Mouse (Mus musculus) MEL-GATA-1-ER (cell line): Measurements from ENCODE around the gene Tesc.

ENCODE experiments used
- DNase-seq: peaks from one replicate; pipeline ENCODE4 v3.0.0-alpha.2; 2012; ENCODE audit warnings: low read depth; ENCODE audit errors: extremely low read depth

The Tesc gene

DNA sequence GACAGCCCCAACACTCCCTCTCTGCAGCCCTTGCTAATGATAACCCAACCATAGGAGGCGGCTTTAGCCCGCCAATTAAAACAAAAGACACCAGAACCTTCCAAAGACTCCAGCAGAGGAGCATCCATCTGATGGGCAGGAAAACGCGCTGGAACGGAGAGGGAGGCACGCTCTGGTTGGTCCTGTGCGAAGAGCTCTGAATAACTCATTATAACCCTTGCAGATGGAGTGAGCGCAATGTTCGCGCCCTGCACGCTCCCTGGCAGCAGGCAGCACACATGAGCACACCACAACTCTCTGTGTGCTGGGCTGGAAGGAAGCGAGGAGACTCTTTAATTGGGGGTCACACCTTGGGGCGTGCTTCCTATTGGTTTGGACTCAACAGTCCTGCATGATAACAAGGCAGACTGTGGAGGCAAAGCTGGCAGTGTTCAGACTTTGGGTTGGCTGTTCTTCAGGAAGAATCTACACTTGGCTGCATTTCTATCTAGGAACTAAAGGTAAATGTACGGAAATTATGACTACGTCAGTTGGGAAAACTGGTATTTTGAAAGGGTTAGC, 45.8 kb downstream of the Tesc start:
- DNase-seq = no peak

DNA sequence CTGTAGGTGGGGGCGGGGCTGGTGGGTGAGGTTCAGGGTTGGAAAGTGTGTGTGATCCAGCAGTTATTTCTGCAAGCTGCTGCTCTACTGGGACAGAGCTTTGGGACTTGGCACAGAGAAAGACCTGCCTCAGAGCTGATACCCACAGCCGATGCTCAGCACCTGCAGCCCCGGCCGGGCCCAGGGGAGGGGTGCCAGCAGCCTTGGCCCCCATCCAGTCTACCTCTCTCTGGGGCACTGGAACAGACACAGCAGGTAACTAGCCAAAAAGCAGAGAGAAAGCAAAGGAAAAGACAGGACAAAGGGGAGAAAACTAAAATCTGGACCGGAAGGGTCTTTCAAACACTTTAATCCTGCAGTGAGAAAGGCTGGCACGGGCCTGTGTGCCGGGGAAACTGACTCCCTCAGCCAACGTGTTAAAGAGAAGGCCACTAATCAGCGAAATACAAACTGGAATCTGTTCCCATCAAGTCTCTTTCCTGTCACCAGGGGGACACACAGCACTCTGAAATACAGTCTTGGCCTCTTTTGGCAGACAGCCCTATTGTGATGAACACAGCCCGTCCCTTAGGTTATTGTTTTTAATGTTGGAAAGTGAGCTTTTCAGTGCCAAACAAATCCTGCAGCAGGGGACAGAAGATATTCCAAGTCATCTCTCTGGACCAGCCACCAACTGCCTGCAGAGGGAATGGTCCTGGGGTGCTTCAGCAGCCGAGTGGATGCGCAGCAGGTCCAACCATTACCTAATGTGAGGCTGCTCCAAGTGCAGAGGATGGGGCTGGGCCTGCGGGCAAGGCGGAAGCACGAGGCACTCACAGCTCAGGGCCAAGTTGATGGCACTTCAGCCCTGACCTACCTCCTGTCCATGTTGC, 49.4 kb downstream of the Tesc start:
- no peak for DNase-seq

- DNase-seq = no peak
These were observed 51.0 kb downstream of the Tesc start for GRCm38 (mm10) chr5:118078550-118078949.

DNA sequence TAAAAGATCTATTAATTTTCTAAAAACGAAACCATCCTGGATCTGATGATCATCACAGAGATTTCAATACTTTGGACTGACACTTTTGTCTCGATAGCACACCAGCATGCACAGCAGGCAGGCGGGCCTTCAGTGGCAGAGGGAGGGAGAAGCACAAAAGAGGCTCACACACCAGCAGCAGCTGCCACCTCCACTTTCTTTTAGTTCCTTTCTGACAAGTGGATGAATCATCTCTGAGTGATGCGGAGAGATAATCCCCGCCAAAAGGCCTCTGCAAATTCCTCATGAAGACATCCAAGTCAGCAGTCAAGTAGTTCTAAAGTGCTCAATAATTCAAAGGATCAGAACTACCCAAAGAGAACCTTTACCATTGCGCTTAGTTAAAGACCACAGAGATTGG, 51.8 kb downstream of the Tesc start:
- no peak for DNase-seq

DNA sequence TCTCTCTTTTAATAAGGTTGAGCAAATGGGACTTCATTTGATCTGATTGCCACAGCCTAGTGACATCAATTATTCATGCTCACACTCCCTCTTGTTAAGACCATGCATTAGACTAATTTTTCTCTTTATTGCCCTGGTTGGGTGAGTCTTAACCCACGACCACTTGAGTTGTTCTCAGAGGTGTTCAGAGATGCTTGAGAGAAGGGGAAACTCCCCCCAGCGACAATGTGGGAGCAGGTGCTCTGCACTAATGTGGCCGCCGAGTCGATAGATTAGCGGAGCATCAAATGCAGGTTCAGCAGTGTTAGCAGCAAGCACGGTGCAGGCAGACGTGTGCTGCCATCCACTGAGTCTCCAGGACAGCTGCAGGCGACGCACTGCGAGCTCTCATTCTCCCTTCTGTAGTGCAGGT, 52.3 kb downstream of the Tesc start:
- no peak for DNase-seq

DNA sequence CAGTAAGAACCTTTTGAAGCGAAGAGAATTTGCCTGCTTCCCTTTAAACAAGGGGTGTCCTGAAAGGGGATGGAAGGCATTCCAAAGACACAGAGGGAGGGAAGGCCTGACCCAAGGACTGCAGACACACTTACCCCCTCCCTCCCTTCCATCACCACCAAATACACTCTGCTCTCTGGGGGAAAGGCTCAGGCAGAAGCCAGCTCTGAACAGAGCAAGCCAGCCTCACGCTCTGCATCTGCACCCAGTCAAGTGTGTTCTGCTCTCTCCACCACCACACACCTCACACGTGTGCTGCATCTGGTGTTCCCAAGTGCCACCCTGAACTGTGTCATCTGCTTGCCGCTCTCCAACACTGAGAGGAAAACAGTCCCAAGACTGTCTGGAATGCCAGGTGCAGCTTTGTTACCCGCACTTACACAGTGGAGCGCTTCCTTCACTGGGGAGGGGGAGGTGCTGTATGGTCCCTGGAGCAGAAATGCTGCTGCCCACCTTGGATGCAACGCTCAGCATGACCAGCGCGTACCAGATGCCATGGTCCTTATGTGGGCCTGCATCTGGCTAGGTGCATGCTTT, 53.9 kb downstream of the Tesc start:
- DNase-seq = no peak

DNA sequence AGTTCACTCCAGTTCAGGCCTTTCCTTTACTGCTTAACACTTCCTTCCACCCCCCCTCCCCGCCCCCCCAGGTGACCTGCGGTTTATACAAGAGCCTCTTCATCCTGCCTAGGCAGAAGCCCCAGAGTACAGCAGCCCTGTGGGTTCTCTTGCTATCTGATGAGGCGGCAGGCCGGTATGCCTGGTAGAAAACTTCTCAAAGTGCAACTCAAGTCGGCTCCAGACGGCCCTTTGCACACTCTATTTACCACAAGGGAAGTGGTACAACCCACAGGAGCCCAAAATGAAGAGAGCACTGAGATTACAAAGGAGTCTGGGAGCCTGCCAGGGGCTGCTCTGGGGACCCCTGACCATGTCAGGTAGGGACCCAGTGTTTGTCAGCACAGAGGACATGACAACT, 54.5 kb downstream of the Tesc start:
- DNase-seq = no peak

- DNase-seq = no peak
These were observed 55.6 kb downstream of the Tesc start for GRCm38 (mm10) chr5:118083060-118083638.

- DNase-seq = no peak
These were observed 56.7 kb downstream of the Tesc start for GRCm38 (mm10) chr5:118084171-118084727.

- DNase-seq = no peak
These were observed 57.8 kb downstream of the Tesc start for GRCm38 (mm10) chr5:118085313-118085712.

DNA sequence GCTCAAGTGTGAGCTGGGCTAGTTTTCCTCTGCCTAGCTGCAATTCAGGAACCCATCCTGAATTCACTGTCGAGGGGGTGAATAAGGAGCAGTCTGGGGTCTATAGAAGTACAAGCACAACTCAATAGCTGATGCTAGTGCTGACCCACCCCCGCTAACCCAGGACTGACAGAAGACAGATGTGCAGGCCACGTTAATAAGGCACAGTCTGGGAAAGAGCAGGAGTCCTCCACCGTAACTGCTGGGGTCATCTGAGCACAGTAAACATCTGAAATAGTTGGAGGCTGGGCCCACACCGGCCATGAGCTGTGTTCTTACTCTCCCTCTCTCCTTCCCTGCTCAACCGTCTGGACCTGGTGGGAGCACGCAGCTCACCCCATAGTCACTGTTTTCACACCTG, 59.4 kb downstream of the Tesc start:
- no peak for DNase-seq

GRCm38 (mm10) chr5:118089102-118089501, 61.6 kb downstream of the Tesc start:
- no peak for DNase-seq

DNA sequence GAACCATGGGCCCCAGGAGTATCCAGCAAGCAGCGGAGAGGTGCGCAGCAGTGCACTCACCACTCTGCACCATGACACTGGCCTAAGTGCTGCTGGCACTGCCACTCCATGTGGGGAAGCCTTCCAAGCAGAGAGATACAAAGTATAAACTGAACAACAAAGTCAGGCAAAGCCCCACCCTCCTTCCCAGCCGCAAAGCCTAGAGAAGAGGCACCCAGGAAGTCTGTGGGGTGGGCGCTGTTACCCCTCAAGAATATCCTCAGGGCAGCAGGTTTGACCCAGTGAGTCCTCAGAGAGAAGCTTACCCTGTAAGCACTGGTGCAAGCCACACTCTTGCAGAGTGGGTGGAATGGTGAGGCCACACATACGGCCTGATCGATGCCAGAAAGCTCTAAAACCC, 62.6 kb downstream of the Tesc start:
- no peak for DNase-seq

- peak; percentile 20 for DNase-seq
These were observed 63.3 kb downstream of the Tesc start for GRCm38 (mm10) chr5:118090837-118091236.

DNA sequence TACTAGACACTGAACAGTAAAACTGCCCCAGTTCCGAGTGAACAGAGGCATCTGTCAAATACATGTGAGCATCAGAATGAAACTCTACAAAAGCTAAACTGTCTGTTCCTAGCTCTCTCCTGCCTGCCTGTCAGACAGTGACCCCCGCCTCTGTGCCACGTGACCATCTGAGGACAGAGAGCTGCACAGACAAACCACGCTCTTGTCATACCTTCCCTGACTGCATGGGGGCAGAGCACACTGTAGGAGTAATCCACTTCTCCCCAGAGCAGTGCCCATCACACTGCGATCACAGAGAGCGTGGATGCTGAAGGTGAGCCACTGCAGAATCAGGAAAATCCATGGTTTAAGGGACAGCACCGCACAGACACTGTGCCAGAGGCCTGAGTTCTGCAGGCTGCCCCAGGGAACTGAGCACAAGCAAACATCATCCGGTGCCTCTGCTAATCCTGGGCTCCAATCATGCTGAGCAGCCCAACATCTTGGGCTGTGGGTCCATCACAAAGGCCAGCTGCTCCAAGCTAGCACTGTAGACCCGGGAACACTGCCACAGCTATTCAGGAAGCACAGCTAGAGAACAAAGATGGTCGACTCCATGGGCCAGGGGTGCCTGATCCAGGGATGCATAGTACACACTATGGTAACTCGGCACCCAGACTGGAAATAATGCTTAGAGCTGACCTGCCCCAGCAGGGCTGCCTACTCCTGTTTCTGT, 65.9 kb downstream of the Tesc start:
- no peak for DNase-seq

- DNase-seq = no peak
These were observed 67.9 kb downstream of the Tesc start for GRCm38 (mm10) chr5:118095433-118095832.

GRCm38 (mm10) chr5:118095849-118096248, 68.3 kb downstream of the Tesc start:
- no peak for DNase-seq

DNA sequence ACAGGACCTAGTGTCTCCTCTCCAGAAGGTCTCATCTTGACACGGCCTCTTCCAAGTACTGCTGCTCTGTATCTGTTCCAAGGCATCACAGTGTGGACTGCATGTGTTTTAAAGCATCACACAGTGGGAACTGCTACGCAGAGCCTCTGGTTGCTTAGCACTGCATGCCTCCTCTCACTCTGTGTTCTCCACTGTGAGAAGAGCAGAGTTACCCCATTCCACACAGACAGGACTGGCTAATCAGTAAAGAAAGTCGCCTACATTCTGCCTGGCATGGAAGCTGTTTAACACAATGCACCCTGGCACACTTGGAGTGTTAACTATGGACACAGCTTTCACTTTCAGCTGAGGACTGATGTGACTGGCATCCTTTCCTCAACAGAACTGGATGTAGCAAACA, 68.8 kb downstream of the Tesc start:
- DNase-seq = no peak

DNA sequence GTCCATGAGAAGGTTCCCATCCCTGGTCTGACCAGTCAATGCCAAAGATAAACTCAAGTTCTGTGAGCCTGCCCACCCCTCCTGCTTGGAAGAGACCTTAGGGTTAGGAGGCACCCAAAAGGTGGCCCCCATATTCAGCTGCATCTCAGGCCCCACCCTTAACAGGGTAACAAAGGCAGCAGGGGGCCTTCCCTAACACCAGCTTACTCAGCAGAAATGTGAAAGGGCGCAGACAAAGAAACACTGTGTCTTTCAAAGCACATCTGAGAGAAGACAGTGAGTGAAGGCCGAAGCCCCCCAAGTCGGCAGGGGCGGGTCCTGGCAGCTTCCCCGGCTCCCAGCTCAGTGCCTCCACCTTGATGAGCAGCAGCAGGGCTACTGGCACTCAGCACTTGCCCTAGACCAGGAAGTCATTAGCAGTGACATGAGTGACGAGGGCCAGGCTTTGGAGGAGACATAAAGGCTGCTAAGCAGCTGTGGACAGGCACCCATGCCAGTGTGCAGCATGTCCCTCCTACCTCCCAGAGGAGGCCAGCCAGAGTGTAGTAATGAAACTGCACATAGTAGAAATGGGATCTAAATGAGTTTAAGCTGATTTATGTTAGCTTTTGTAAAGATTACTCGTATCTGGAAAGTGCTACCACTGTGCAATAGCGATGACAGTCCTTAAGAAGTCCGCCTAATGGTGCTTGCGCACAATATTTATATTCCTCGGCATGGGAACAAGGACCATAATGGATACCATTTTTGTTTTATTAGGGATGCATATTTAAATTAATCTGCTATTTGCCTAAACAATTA, 71.7 kb downstream of the Tesc start:
- DNase-seq = no peak

DNA sequence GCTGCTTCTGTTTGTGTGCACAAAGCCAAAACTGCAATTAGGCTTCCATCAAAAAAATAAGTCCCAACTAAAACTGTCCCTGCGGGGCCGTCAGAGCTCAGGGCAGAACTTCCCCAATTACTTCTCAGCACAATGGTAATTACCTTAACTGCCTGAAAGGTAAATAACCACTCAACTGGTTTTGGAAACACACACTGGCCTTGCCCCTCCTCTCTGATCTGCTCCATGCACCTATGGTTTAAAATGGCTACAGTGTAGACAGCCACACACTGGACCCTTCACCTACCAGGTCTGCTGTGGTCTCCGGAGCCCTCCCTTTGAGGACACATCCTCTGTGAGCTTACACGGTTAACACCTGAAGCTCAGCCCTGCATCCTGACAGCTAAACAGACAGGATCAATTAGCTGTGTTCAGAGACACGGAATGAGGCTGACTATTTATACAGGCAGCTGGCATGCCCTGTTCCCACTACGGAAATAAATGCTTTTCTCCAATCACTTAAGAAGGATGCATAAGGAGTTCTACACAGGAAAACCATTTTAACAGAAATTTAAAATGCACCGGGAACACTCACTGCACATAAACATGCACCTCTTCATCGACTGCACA, 72.4 kb downstream of the Tesc start:
- DNase-seq = no peak
